Mouse (Mus musculus): ENCODE results near the gene Prtg. TPM values are rescaled to one million over a fixed set of nuclear protein-coding genes. Genes with fewer than 3 reads are reported as not detected.

Gene Prtg
- polyA plus RNA-seq, 1 experiment from 2014 or later = 0.09 TPM

DNA sequence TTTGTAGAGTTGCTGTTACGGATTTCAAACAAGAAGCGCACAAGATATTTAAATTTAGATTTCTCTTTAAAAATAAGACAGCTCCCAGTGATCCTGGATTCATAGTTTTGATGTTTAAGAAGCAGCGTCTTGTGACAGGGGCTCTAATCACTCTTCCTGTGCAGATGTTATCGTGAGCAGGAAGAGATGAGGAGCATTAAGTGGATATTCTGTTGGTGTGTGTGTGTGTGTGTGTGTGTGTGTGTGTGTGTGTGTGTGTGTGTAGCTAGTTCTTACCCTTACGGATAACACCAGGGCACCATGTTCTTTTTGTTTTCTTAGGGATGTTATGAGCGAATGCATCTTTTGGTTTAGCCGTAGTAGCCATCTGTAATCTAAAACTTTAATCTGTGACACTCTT, 5.4 kb downstream of the Prtg start:
- 57% methylated on average over 7 of the region's 7 CpGs for WGBS (ENCODE audit: insufficient replicate concordance)
- Histone ChIP-seq H3K9me3 (ENCODE audit: low read length) (no peaks in the 10 kb centered on the region), H3K27ac (ENCODE audit: low read depth) (no peak overlapping the region), H3K4me2 (ENCODE audit: low read depth, low read length) (no peak overlapping the region), H3K4me1 (ENCODE audit: insufficient read depth) (peaks cover 7% of the 10 kb centered on the region; the same call in 1 of the 2 replicates), H3K27me3 (ENCODE audit: insufficient read depth, low read length) (peaks cover 6% of the 10 kb centered on the region), H3K36me3 (replicated peaks; ENCODE audit: insufficient read depth, low read length) (no peaks in the 10 kb centered on the region), H3K9ac (replicated peaks) (no peak overlapping the region), H3K4me3 (ENCODE audit: low read depth, low read length) (no peak overlapping the region)
- no peak for TF ChIP-seq CTCF (IDR thresholded peaks at IDR 0.05; ENCODE audit: low read depth)
- no peak for TF ChIP-seq EP300 (IDR thresholded peaks at IDR 0.05; ENCODE audit: low read depth)
- ATAC-seq (no peak), DNase-seq (no peak)

DNA sequence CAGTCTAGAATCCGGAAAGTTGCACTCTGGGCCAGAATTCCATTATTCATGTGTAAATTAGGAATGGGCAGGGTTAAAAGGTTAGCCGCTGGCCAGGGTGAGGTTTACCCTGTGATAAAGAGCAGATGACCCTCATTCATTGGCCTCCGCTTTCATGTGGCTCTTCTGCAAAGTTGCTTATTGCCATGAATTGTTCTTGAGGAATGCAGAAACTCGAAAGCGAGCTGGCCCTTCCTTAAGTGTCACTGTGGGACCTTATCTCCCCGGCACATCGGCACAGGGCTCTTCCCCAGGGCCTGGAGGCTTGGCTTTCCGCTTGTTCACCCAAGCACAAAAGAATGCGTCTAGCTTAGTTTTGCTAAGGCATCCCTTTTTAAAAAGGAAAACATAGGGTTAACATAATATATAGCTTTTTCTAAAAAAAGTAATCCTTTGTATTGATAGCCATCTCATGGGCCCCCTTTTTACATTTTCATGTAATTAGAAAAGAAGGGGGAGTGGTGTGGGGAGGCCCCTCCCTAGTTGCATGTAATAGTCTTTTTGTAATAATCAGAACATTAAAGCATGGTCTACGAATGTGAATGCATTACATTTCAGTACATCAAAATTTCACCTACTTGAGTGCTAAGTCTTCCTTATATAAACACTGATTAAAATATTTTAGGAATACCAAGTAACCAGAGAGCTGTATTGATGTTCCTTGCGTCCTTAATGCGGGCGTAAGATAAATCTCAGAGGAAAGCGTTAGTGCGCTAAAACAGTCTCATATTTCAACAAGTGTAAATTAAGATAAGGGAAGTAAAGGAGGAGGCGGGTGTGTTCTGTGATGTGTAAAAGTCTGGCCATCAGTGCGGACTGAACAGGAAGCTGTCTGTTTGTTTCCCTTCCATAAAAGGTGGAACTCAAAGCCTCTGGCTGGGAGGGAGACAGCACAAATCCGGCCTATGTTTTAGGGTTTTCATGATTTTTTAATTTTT, 6.2 kb downstream of the Prtg start:
- no peak overlapping the region for H3K27ac ChIP-seq (ENCODE audit: low read depth)
- peaks cover 7% of the 10 kb centered on the region; the same call in 1 of the 2 replicates for H3K4me1 ChIP-seq (ENCODE audit: insufficient read depth)
- no peak overlapping the region for H3K4me3 ChIP-seq (ENCODE audit: low read depth, low read length)
- TF ChIP-seq EP300 (IDR thresholded peaks at IDR 0.05; ENCODE audit: low read depth) (no peak), CTCF (IDR thresholded peaks at IDR 0.05; ENCODE audit: low read depth) (no peak)
- WGBS (ENCODE audit: insufficient replicate concordance) = 30% methylated on average over 18 of the region's 18 CpGs
- ATAC-seq (no peak), DNase-seq (no peak)
- no peak overlapping the region for H3K9ac ChIP-seq (replicated peaks)
- H3K36me3 ChIP-seq (replicated peaks; ENCODE audit: insufficient read depth, low read length) = no peaks in the 10 kb centered on the region
- no peaks in the 10 kb centered on the region for H3K9me3 ChIP-seq (ENCODE audit: low read length)
- no peak overlapping the region for H3K4me2 ChIP-seq (ENCODE audit: low read depth, low read length)
- no peaks in the 10 kb centered on the region for H3K27me3 ChIP-seq (ENCODE audit: insufficient read depth, low read length)

DNA sequence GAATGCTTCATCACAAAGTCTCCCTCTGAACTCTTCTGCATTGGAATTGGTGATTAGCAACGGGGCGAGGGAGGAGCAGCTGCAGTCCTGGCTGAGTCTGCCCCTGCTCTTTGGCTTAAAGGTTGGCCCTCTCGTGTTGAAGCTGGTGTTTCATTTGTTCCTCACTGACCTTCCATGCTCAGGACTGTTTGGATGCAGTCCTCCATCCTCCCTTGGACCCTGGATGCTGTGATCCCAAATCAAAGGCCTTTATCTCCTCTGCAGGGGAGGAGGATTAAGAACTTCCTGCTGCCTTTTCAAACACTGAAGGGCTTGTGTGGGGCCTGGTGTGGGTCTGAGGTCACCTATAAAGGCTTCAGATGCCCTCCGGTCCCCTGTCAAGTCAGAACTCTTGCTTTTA, 18.8 kb downstream of the Prtg start:
- H3K4me3 ChIP-seq (ENCODE audit: low read depth, low read length) = no peak overlapping the region
- no peak overlapping the region for H3K4me2 ChIP-seq (ENCODE audit: low read depth, low read length)
- no peaks in the 10 kb centered on the region for H3K4me1 ChIP-seq (ENCODE audit: insufficient read depth)
- ATAC-seq (no peak), DNase-seq (no peak)
- H3K27me3 ChIP-seq (ENCODE audit: insufficient read depth, low read length) = no peaks in the 10 kb centered on the region
- H3K9me3 ChIP-seq (ENCODE audit: low read length) = no peaks in the 10 kb centered on the region
- 54% methylated on average over 4 of the region's 4 CpGs for WGBS (ENCODE audit: insufficient replicate concordance)
- no peaks in the 10 kb centered on the region for H3K36me3 ChIP-seq (replicated peaks; ENCODE audit: insufficient read depth, low read length)
- TF ChIP-seq CTCF (IDR thresholded peaks at IDR 0.05; ENCODE audit: low read depth) = no peak
- no peak for TF ChIP-seq EP300 (IDR thresholded peaks at IDR 0.05; ENCODE audit: low read depth)
- no peak overlapping the region for H3K9ac ChIP-seq (replicated peaks)
- H3K27ac ChIP-seq (ENCODE audit: low read depth) = no peak overlapping the region

DNA sequence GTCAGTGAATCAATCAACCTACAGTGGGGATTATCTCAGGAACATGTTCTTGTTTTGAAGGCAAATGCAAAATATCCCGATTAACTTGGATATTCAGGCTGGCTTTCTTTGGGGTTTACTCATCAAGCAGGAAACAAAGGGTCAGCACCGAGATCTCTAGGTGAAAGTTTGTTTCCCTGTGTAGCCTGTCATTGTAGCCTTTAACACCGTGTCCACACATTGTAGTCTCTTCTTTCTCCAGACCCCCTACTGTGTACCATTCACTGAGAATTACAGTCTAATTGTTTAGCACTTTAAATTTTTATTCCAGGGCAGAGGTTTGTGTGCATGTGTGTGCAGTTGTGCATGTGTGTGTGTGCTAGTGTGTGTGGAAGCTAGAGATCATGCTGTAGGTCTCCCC, 19.3 kb downstream of the Prtg start:
- Histone ChIP-seq H3K36me3 (replicated peaks; ENCODE audit: insufficient read depth, low read length) (no peaks in the 10 kb centered on the region), H3K27ac (ENCODE audit: low read depth) (no peak overlapping the region), H3K27me3 (ENCODE audit: insufficient read depth, low read length) (no peaks in the 10 kb centered on the region), H3K4me2 (ENCODE audit: low read depth, low read length) (no peak overlapping the region), H3K9me3 (ENCODE audit: low read length) (no peaks in the 10 kb centered on the region), H3K4me3 (ENCODE audit: low read depth, low read length) (no peak overlapping the region), H3K9ac (replicated peaks) (no peak overlapping the region), H3K4me1 (ENCODE audit: insufficient read depth) (no peaks in the 10 kb centered on the region)
- DNase-seq = no peak
- 55% methylated on average over 3 of the region's 3 CpGs for WGBS (ENCODE audit: insufficient replicate concordance)
- TF ChIP-seq CTCF (IDR thresholded peaks at IDR 0.05; ENCODE audit: low read depth) (no peak), EP300 (IDR thresholded peaks at IDR 0.05; ENCODE audit: low read depth) (no peak)
- ATAC-seq = no peak

DNA sequence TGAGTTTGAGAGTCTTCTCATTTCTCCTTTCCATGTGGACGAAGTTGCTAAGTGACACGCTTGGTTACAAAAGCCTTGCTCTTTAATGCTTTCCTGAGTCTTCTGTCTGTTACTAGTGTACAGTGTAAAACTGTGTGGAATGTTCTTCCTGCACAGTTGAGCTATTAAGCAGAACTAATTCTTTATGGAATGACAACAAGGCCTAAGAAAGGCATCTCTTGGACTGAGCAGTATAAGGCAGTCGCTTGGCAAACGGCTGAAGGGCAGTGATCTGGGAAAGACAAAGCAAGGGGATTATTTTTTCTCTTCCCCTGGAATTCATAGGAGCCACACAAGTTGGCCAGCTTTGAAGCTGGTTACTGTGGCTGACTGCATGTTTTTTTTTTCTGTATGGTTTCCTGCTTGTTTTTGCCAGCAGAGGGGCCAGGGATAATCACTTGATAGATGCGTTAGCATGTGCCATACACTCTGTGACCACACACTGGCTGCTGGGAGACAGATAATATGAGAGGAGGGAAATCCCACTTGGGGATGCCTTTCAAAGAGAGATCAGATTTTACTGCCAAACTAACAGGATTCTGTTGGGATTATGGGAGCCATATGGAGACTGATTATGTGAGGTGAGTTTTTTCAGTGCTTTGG, 22.1 kb downstream of the Prtg start:
- 64% methylated on average over 5 of the region's 5 CpGs for WGBS (ENCODE audit: insufficient replicate concordance)
- no peaks in the 10 kb centered on the region for H3K36me3 ChIP-seq (replicated peaks; ENCODE audit: insufficient read depth, low read length)
- no peaks in the 10 kb centered on the region for H3K9me3 ChIP-seq (ENCODE audit: low read length)
- no peaks in the 10 kb centered on the region for H3K4me1 ChIP-seq (ENCODE audit: insufficient read depth)
- no peak overlapping the region for H3K9ac ChIP-seq (replicated peaks)
- DNase-seq = no peak
- no peaks in the 10 kb centered on the region for H3K27me3 ChIP-seq (ENCODE audit: insufficient read depth, low read length)
- ATAC-seq = no peak
- TF ChIP-seq CTCF (IDR thresholded peaks at IDR 0.05; ENCODE audit: low read depth) = no peak
- no peak for TF ChIP-seq EP300 (IDR thresholded peaks at IDR 0.05; ENCODE audit: low read depth)
- H3K4me2 ChIP-seq (ENCODE audit: low read depth, low read length) = no peak overlapping the region
- no peak overlapping the region for H3K27ac ChIP-seq (ENCODE audit: low read depth)
- H3K4me3 ChIP-seq (ENCODE audit: low read depth, low read length) = no peak overlapping the region

DNA sequence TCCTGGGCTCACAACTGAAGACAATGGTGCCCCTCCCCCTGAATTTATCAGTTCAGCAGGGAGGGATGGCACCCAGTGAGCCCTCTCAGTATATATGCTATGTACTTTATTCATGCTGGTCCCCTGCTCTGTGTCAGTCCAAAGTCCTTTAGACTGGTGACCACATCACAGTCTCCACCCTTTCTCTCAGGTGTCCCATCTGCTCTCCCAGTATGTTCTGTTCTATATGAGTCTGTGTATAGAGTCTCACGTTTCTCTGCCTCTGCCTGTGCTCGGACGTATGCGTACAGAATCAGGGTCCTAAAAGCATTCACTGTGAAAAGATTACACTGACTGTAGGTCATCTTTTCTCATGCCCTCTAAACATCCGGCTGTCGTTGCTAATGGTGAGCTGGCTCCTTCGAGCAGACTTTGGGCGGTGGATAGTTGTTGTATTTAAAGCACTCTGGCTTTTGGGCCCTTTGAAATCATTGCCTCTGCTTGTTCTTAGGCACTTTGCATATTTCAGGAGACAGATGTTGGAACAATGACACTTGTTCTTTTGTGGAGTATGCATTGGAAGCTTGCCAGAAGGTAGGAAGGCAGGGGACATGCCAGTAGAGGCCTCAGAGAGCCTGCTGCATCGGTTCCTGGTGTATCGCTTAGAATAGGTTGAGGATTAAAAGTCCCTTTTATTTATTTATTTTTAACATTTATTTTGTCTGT, 27.5 kb downstream of the Prtg start:
- H3K4me3 ChIP-seq (ENCODE audit: low read depth, low read length) = no peak overlapping the region
- no peaks in the 10 kb centered on the region for H3K9me3 ChIP-seq (ENCODE audit: low read length)
- H3K27me3 ChIP-seq (ENCODE audit: insufficient read depth, low read length) = no peaks in the 10 kb centered on the region
- DNase-seq = no peak
- no peak overlapping the region for H3K9ac ChIP-seq (replicated peaks)
- H3K36me3 ChIP-seq (replicated peaks; ENCODE audit: insufficient read depth, low read length) = no peaks in the 10 kb centered on the region
- TF ChIP-seq EP300 (IDR thresholded peaks at IDR 0.05; ENCODE audit: low read depth) (no peak), CTCF (IDR thresholded peaks at IDR 0.05; ENCODE audit: low read depth) (no peak)
- 63% methylated on average over 10 of the region's 10 CpGs for WGBS (ENCODE audit: insufficient replicate concordance)
- no peak overlapping the region for H3K4me2 ChIP-seq (ENCODE audit: low read depth, low read length)
- ATAC-seq = peak; percentile 68
- 0 out of 2 replicates have a peak, but pooled peaks cover 3% of the 10 kb centered on the region for H3K4me1 ChIP-seq (ENCODE audit: insufficient read depth)
- no peak overlapping the region; the same call in 1 of the 2 replicates for H3K27ac ChIP-seq (ENCODE audit: low read depth)
